In the genomic region with DNA sequence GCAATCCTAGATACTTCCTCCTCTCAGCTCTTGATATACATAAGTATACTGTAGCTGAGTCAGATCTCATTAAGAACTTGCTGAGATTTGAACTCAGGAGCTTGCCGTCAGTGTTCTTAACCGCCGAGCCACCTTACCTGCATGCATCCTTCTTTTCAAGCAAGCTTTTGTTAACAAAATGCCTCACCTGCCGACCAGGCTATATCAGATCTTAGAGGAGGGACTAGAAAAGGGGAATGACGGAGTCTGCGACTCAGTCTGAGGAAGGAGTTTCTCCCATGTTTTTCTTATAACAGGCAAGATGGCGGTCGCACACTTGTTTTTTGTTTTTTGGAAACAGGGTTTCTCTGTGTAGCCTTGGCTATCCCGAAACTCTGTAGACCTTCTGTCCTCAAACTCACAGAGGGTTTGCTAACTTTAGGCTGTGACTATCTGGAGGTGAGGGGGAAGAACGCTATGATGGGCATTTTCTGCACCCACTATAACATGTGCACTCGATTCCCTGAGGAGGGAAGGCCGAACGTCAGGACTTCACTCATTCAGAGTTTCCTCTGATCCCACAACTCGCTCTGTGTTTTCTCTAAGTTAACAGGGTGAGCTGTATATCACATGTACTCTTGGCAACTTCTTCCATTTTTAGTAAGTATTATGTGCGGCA, we compare ENCODE assay signal across 9 mouse cellular contexts. TPM values are rescaled to one million over a fixed set of nuclear protein-coding genes. Genes with fewer than 3 reads are reported as not detected.
DNase-seq lines count a peak whose midpoint lies in the region; ATAC-seq and TF ChIP-seq lines count a peak whose summit lies in the region.
"Had no signal": no experiment of that assay in that cellular context is flagged by ENCODE, and none has a peak within 500 bp of the region (broad histone marks: within the 10 kb centered on the region; RNA-seq: fewer than 3 reads in every experiment).

No protein-coding gene starts in this region.

- peak overlapping the region; percentile 56 for H3K4me2 ChIP-seq in hindbrain, embryonic 12.5 days (replicated peaks)
- no peak overlapping the region for H3K4me2 ChIP-seq in hindbrain, postnatal 0 days (ENCODE audit: low read depth, low read length)
- H3K4me2 ChIP-seq in embryonic facial prominence, embryonic 14.5 days (ENCODE audit: low read depth, low read length) = peak overlapping the region; percentile 57; the same call in 1 of the 2 replicates

- H3K27me3 ChIP-seq in hindbrain, embryonic 12.5 days = peaks cover 84% of the 10 kb centered on the region
- H3K27me3 ChIP-seq in hindbrain, postnatal 0 days (ENCODE audit: insufficient read depth, low read length) = peaks cover 80% of the 10 kb centered on the region
- no peaks in the 10 kb centered on the region for H3K27me3 ChIP-seq in MEL (ENCODE audit: control insufficient read depth in 1 of 2, insufficient read depth in 2 of 2, low read length in 2 of 2)
- peaks cover 83% of the 10 kb centered on the region for H3K27me3 ChIP-seq in embryonic facial prominence, embryonic 14.5 days (replicated peaks; ENCODE audit: control insufficient read depth, insufficient read depth, low read length)

- no peak for TF ChIP-seq EP300 in MEL (IDR thresholded peaks at IDR 0.05; ENCODE audit: low read depth in 1 of 2, low read length in 2 of 2)

- TF ChIP-seq POLR2A in MEL (IDR thresholded peaks at IDR 0.05; ENCODE audit: control insufficient read depth in 1 of 2, insufficient read depth in 1 of 2, low read depth in 1 of 2, low read length in 2 of 2, poor library complexity in 1 of 2) = peak in 1 of 2 experiments; percentile 99; a peak in 2 of 4 replicates

- H3K4me1 ChIP-seq in hindbrain, embryonic 12.5 days = peaks cover 7% of the 10 kb centered on the region; the same call in 1 of the 2 replicates
- no peaks in the 10 kb centered on the region for H3K4me1 ChIP-seq in hindbrain, postnatal 0 days (ENCODE audit: insufficient read depth, low read length)
- peaks cover 0 to 9% of the 10 kb centered on the region in 2 experiments; a peak in 2 of 4 replicates for H3K4me1 ChIP-seq in MEL (ENCODE audit: control insufficient read depth in 1 of 2, insufficient read depth in 2 of 2, low read length in 2 of 2)
- no peaks in the 10 kb centered on the region; the same call in 1 of the 2 replicates for H3K4me1 ChIP-seq in embryonic facial prominence, embryonic 14.5 days (ENCODE audit: control insufficient read depth, insufficient read depth, low read length)

- no peak for DNase-seq in hindbrain, postnatal 0 days (ENCODE audit: low spot score)
- DNase-seq in MEL (ENCODE audit: low read depth, low spot score) = peak; percentile 99
- DNase-seq in embryonic facial prominence, embryonic 14.5 days (ENCODE audit: low spot score) = no peak
- no peak for DNase-seq in cerebellum, postnatal 10 days
- no peak for DNase-seq in gastrocnemius, postnatal 36 days
- no peak for DNase-seq in urinary bladder, postnatal 10 days (ENCODE audit: low spot score)
- DNase-seq: cerebellum, adult 2 months had no signal

- no peak for ATAC-seq in hindbrain, embryonic 12.5 days (ENCODE audit: low FRiP score)
- no peak for ATAC-seq in hindbrain, postnatal 0 days
- no peak for ATAC-seq in embryonic facial prominence, embryonic 14.5 days (ENCODE audit: low read depth)
- peak; percentile 9; the same call in 1 of the 2 replicates for ATAC-seq in megakaryocyte progenitor cell, adult 5-6 weeks (replicated peaks; ENCODE audit: poor library complexity)

- no peaks in the 10 kb centered on the region for H3K36me3 ChIP-seq in hindbrain, embryonic 12.5 days
- H3K36me3 ChIP-seq in hindbrain, postnatal 0 days (ENCODE audit: insufficient read depth, low read length) = no peaks in the 10 kb centered on the region
- peaks cover 0 to 15% of the 10 kb centered on the region in 2 experiments; a peak in 2 of 4 replicates for H3K36me3 ChIP-seq in MEL (ENCODE audit: control insufficient read depth in 1 of 2, insufficient read depth in 2 of 2, low read length in 2 of 2)
- no peaks in the 10 kb centered on the region for H3K36me3 ChIP-seq in embryonic facial prominence, embryonic 14.5 days (ENCODE audit: control insufficient read depth, insufficient read depth, low read length)

- no peak overlapping the region for H3K27ac ChIP-seq in hindbrain, embryonic 12.5 days
- H3K27ac ChIP-seq in hindbrain, postnatal 0 days = no peak overlapping the region
- H3K27ac ChIP-seq in MEL (ENCODE audit: control insufficient read depth, low read depth, low read length) = peak overlapping the region; percentile 1
- no peak overlapping the region for H3K27ac ChIP-seq in embryonic facial prominence, embryonic 14.5 days (replicated peaks; ENCODE audit: low read depth, low read length)

- no peak for TF ChIP-seq CTCF in hindbrain, postnatal 0 days (IDR thresholded peaks at IDR 0.05; ENCODE audit: low read depth)
- no peak for TF ChIP-seq CTCF in MEL (IDR thresholded peaks at IDR 0.05 in 2 of 3, conservative IDR thresholded peaks at IDR 0.05 in 1 of 3; ENCODE audit: control insufficient read depth in 1 of 3, insufficient read depth in 1 of 3, low read depth in 2 of 3, low read length in 3 of 3, poor library complexity in 1 of 3, severe bottlenecking in 1 of 3)

- 17% methylated on average over 15 of the region's 15 CpGs for WGBS in hindbrain, embryonic 12.5 days
- WGBS in hindbrain, postnatal 0 days = 22% methylated on average over 15 of the region's 15 CpGs
- 13% methylated on average over 15 of the region's 15 CpGs for WGBS in embryonic facial prominence, embryonic 14.5 days

- no peak for TF ChIP-seq RAD21 in MEL (IDR thresholded peaks at IDR 0.05; ENCODE audit: low read depth, low read length)

- 0 out of 2 replicates have a peak overlapping the region, but pooled peaks have one; percentile 4 for H3K4me3 ChIP-seq in hindbrain, embryonic 12.5 days
- no peak overlapping the region for H3K4me3 ChIP-seq in hindbrain, postnatal 0 days (ENCODE audit: low read length)
- peak overlapping the region in 1 of 2 experiments; percentile 0; a peak in 1 of 4 replicates for H3K4me3 ChIP-seq in MEL (ENCODE audit: control insufficient read depth in 1 of 2, insufficient read depth in 1 of 2, low read depth in 2 of 2, low read length in 2 of 2)
- H3K4me3 ChIP-seq in embryonic facial prominence, embryonic 14.5 days (ENCODE audit: low read depth, low read length) = no peak overlapping the region

- H3K9me3 ChIP-seq in hindbrain, embryonic 12.5 days (replicated peaks) = no peaks in the 10 kb centered on the region
- H3K9me3 ChIP-seq in hindbrain, postnatal 0 days (ENCODE audit: low read length) = no peaks in the 10 kb centered on the region
- H3K9me3 ChIP-seq in MEL (replicated peaks; ENCODE audit: insufficient read depth, low read length) = no peaks in the 10 kb centered on the region
- H3K9me3 ChIP-seq in embryonic facial prominence, embryonic 14.5 days (ENCODE audit: control insufficient read depth, low read length) = no peaks in the 10 kb centered on the region

- peaks cover 1% of the 10 kb centered on the region; the same call in 1 of the 2 replicates for H3K79me2 ChIP-seq in MEL (ENCODE audit: control insufficient read depth, insufficient read depth, low read length, poor library complexity)

- intact Hi-C loops in gastrocnemius, postnatal 36 days (cut with DNase I) = no loop called here

- no peak overlapping the region for H3K9ac ChIP-seq in hindbrain, embryonic 12.5 days
- H3K9ac ChIP-seq in hindbrain, postnatal 0 days (replicated peaks; ENCODE audit: low read length) = no peak overlapping the region
- peak overlapping the region; percentile 0; the same call in 1 of the 2 replicates for H3K9ac ChIP-seq in MEL (ENCODE audit: control insufficient read depth, low read depth, low read length, poor library complexity, severe bottlenecking)
- H3K9ac ChIP-seq in embryonic facial prominence, embryonic 14.5 days (ENCODE audit: low read depth, low read length) = no peak overlapping the region

TF ChIP-seq in MEL, 35 proteins besides CTCF, POLR2A, EP300 and RAD21:
- TF ChIP-seq POLR2AphosphoS5 (IDR thresholded peaks at IDR 0.05; ENCODE audit: borderline replicate concordance, low read depth, low read length) = peak; percentile 82
- no peak for TF ChIP-seq TBP (IDR thresholded peaks at IDR 0.05; ENCODE audit: low read depth, low read length)
TF ChIP-seq in MEL: peak in this region for 1.

RNA-seq across cellular contexts. Expression of a gene that starts 35.1 kb away (rescaled TPM):
- 2.0 TPM in 2 replicates for polyA plus RNA-seq in hindbrain, embryonic 12.5 days (2016; fragmentation: Nextera tagmentation; extraction: Ambion mirVana)
- 2.6 and 8.4 TPM in 2 replicates for total RNA-seq in hindbrain, postnatal 0 days (2014; rRNA removed)
- 2.1 and 2.4 TPM in 2 replicates for polyA plus RNA-seq in hindbrain, postnatal 0 days (2015; fragmentation: Nextera tagmentation; extraction: Ambion mirVana)
- total RNA-seq in MEL (2012; rRNA removed) = 3.4 and 4.7 TPM in 2 replicates
- 1 to 10 TPM in 1 of 2 experiments, not detected in 1; 2.8 TPM for polyA plus RNA-seq in MEL (2012; ENCODE audit: insufficient read depth in 1 of 2, insufficient read length in 2 of 2, low read depth in 1 of 2, low replicate concordance in 2 of 2, missing spikeins in 1 of 2)
- 4.0 and 5.3 TPM in 2 replicates for polyA plus RNA-seq in embryonic facial prominence, embryonic 14.5 days (2014; fragmentation: Nextera tagmentation; extraction: Ambion mirVana)
- total RNA-seq in megakaryocyte progenitor cell, adult 5-6 weeks (2015) = 0.37 and 1.2 TPM in 2 replicates
- total RNA-seq in megakaryocyte progenitor cell, adult 5-6 weeks (2017) = 0.14 and 0.21 TPM in 2 replicates
- total RNA-seq in gastrocnemius, postnatal 36 days (2021) = under 1 TPM; 0.10 to 0.30 TPM

RNA-seq across cellular contexts. Expression of a gene that starts 59.3 kb away (rescaled TPM):
- 8.6 and 14.4 TPM in 2 replicates for polyA plus RNA-seq in hindbrain, embryonic 12.5 days (2016; fragmentation: Nextera tagmentation; extraction: Ambion mirVana)
- total RNA-seq in hindbrain, postnatal 0 days (2014; rRNA removed) = 234 and 397 TPM in 2 replicates
- 1.4 and 2.4 TPM in 2 replicates for polyA plus RNA-seq in hindbrain, postnatal 0 days (2015; fragmentation: Nextera tagmentation; extraction: Ambion mirVana)
- 6,680 and 8,754 TPM in 2 replicates for total RNA-seq in MEL (2012; rRNA removed)
- 10 to 100 TPM in 1 of 2 experiments, not detected in 1; 11.2 TPM for polyA plus RNA-seq in MEL (2012; ENCODE audit: insufficient read depth in 1 of 2, insufficient read length in 2 of 2, low read depth in 1 of 2, low replicate concordance in 2 of 2, missing spikeins in 1 of 2)
- polyA plus RNA-seq in embryonic facial prominence, embryonic 14.5 days (2014; fragmentation: Nextera tagmentation; extraction: Ambion mirVana) = 8.9 and 12.7 TPM in 2 replicates
- total RNA-seq in megakaryocyte progenitor cell, adult 5-6 weeks (2015) = 1,111 and 1,146 TPM in 2 replicates
- 9,134 and 9,995 TPM in 2 replicates for total RNA-seq in megakaryocyte progenitor cell, adult 5-6 weeks (2017)
- total RNA-seq in gastrocnemius, postnatal 36 days (2021) = 10 to 100 TPM; 28.9 to 35.3 TPM
